Mouse (Mus musculus): ENCODE data around the gene Gse1. TPM values are rescaled to one million over a fixed set of nuclear protein-coding genes. Genes with fewer than 3 reads are reported as not detected.

Gse1 gene
- polyA plus RNA-seq, 1 experiment = 27.5 TPM

- no peak for DNase-seq (ENCODE audit: low spot score)
These were observed 388.7 kb downstream of the Gse1 start for GRCm38 (mm10) chr8:120616663-120617626.

GRCm38 (mm10) chr8:120618110-120618509 lies 389.9 kb downstream of the Gse1 start:
- peak; percentile 52 for DNase-seq (ENCODE audit: low spot score)

GRCm38 (mm10) chr8:120619235-120620180 lies 391.3 kb downstream of the Gse1 start:
- DNase-seq (ENCODE audit: low spot score) = no peak

- DNase-seq (ENCODE audit: low spot score) = no peak
These were observed 392.2 kb downstream of the Gse1 start for GRCm38 (mm10) chr8:120620441-120620840.

GRCm38 (mm10) chr8:120622161-120622560 lies 393.9 kb downstream of the Gse1 start:
- no peak for DNase-seq (ENCODE audit: low spot score)

GRCm38 (mm10) chr8:120623608-120624007 lies 395.4 kb downstream of the Gse1 start:
- no peak for DNase-seq (ENCODE audit: low spot score)

GRCm38 (mm10) chr8:120626461-120626860 lies 398.2 kb downstream of the Gse1 start:
- no peak for DNase-seq (ENCODE audit: low spot score)

- no peak for DNase-seq (ENCODE audit: low spot score)
These were observed 399.0 kb downstream of the Gse1 start for GRCm38 (mm10) chr8:120627298-120627697.

GRCm38 (mm10) chr8:120630031-120630430 lies 401.8 kb downstream of the Gse1 start:
- no peak for DNase-seq (ENCODE audit: low spot score)

GRCm38 (mm10) chr8:120630848-120631247 lies 402.6 kb downstream of the Gse1 start:
- DNase-seq (ENCODE audit: low spot score) = no peak

Other genes starting within 250 kb of the Gse1 start
- gene Crispld2, start 236.0 kb upstream of the Gse1 start, polyA plus RNA-seq (2012; rRNA removed) = 152 and 193 TPM in 2 replicates
- 35.9 and 38.7 TPM in 2 replicates for gene Zdhhc7, start 127.0 kb upstream of the Gse1 start, polyA plus RNA-seq (2012; rRNA removed)
- gene 6430548M08Rik, start 114.3 kb upstream of the Gse1 start, polyA plus RNA-seq (2012; rRNA removed) = 5.3 and 8.4 TPM in 2 replicates
- not detected in 2 replicates for gene Fam92b, start 51.0 kb upstream of the Gse1 start, polyA plus RNA-seq (2012; rRNA removed)

Measured in urinary bladder, adult 2 months (tissue).